Mouse (Mus musculus): ENCODE data around the gene Nppa. TPM values are rescaled to one million over a fixed set of nuclear protein-coding genes. Genes with fewer than 3 reads are reported as not detected.

Gene Nppa
- total and polyA plus RNA-seq, 2 experiments: not detected

DNA sequence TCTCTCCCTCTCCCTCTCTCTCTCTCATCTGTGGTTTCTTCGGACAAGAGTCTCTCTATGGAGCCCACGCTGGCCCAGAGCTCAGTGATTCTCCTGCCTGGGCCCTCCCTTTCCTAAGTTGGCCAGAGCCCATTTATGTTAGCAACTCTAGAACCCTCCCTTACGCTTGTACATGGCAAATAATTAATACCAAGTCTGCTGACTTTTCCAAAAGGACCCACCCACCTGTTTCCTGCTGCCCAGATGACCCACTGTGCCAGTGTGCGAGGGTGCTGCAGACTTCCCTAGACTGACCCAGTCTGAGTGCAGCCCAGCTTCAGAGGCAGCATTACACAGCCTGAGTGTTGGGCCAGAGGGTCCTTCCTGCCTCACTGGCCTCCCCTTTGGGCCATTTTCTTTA is 11.7 kb downstream of the Nppa start:
- 88% methylated on average over 4 of the region's 4 CpGs for WGBS
- Histone ChIP-seq H3K79me2 (ENCODE audit: control insufficient read depth, insufficient read depth, low read length) (no peaks in the 10 kb centered on the region), H3K27me3 (ENCODE audit: control insufficient read depth, insufficient read depth, low read length) (no peaks in the 10 kb centered on the region), H3K36me3 (ENCODE audit: control insufficient read depth, insufficient read depth, low read length) (peaks cover 6% of the 10 kb centered on the region; the same call in 1 of the 2 replicates), H3K4me3 (ENCODE audit: insufficient read depth, low read depth, low read length) (no peak overlapping the region), H3K27ac (replicated peaks; ENCODE audit: insufficient read depth, low read depth, low read length) (no peak overlapping the region), H3K4me1 (ENCODE audit: control insufficient read depth, insufficient read depth, low read length) (no peaks in the 10 kb centered on the region), H3K9ac (ENCODE audit: low read depth, low read length) (no peak overlapping the region)
- TF ChIP-seq POLR2A (IDR thresholded peaks at IDR 0.05; ENCODE audit: extremely low read depth, insufficient read depth, low read length) (no peak), CTCF (IDR thresholded peaks at IDR 0.05; ENCODE audit: low read depth, low read length) (no peak)
- DNase-seq (ENCODE audit: extremely low read depth, low read depth, low spot score): no peak

DNA sequence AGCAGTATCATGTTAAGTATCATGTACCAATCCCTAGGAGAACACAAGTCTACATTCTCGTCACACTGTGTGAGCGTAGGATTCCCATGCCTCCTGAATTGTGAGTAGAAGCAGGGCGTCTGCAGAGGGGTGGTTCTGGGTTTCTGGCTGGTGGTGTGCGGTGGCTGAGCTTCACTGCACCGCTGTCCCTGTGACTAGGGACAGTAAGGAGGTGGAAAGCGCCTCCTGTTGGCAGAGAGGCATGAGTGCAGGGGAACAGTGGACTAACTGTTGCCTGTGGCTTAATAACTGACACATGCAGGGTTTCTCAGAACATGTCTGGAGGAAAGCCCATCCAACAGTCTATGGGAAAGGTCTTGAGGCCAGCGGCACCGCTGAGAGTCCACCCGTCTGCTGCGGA is 14.9 kb downstream of the Nppa start:
- H3K27ac ChIP-seq (replicated peaks; ENCODE audit: insufficient read depth, low read depth, low read length): no peak overlapping the region
- no peaks in the 10 kb centered on the region for H3K4me1 ChIP-seq (ENCODE audit: control insufficient read depth, insufficient read depth, low read length)
- DNase-seq (ENCODE audit: extremely low read depth, low read depth, low spot score): no peak
- H3K9ac ChIP-seq (ENCODE audit: low read depth, low read length): no peak overlapping the region
- H3K79me2 ChIP-seq (ENCODE audit: control insufficient read depth, insufficient read depth, low read length): no peaks in the 10 kb centered on the region
- peaks cover 8% of the 10 kb centered on the region; the same call in 1 of the 2 replicates for H3K36me3 ChIP-seq (ENCODE audit: control insufficient read depth, insufficient read depth, low read length)
- 90% methylated on average over 10 of the region's 10 CpGs for WGBS
- peak; percentile 47 for TF ChIP-seq CTCF (IDR thresholded peaks at IDR 0.05; ENCODE audit: low read depth, low read length)
- no peak for TF ChIP-seq POLR2A (IDR thresholded peaks at IDR 0.05; ENCODE audit: extremely low read depth, insufficient read depth, low read length)
- H3K4me3 ChIP-seq (ENCODE audit: insufficient read depth, low read depth, low read length): no peak overlapping the region
- H3K27me3 ChIP-seq (ENCODE audit: control insufficient read depth, insufficient read depth, low read length): no peaks in the 10 kb centered on the region

DNA sequence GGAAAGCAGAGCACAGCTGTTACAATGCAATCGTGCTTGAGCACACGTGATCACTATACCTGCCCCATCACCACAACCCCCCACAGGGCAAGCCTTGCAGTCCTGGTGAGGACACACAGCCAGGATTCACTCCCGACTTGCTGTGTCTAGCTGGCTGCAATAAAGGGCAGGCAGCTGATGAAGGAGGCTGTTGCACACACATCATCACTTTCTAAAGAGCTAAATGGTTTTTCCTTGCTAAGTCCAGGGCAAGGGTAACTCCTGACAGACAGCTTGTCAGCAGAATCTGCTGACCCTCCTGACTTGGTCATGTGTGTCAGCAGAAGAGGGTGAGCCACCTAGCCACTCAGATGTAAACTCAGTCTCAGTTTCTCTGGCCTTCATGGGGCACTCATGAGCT is 16.5 kb downstream of the Nppa start:
- H3K27me3 ChIP-seq (ENCODE audit: control insufficient read depth, insufficient read depth, low read length): no peaks in the 10 kb centered on the region
- H3K36me3 ChIP-seq (ENCODE audit: control insufficient read depth, insufficient read depth, low read length): peaks cover 9% of the 10 kb centered on the region; the same call in 1 of the 2 replicates
- 76% methylated on average over 3 of the region's 3 CpGs for WGBS

DNA sequence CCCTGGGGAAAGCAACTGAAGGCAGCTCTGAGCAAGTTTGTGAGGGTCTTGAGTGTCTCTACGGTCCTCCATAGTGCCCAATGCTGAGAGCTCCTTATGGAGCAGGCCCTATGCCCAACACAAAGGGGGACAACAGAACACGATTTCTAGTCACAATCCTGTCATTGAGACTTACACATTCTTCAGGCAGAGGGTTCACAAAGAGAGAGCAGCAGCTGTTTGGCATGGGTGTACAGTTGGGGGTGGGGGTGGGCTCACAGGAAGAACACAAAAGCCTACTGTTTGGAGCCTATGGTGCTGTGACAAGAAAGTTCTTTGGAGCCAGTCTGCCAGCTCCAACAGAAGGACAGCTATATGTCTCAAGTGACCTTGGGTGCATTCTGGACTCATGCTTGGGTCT is 17.9 kb downstream of the Nppa start:
- 84% methylated on average over 2 of the region's 2 CpGs for WGBS
- Histone ChIP-seq H3K79me2 (ENCODE audit: control insufficient read depth, insufficient read depth, low read length) (no peaks in the 10 kb centered on the region), H3K36me3 (ENCODE audit: control insufficient read depth, insufficient read depth, low read length) (peaks cover 13% of the 10 kb centered on the region; the same call in 1 of the 2 replicates), H3K4me1 (ENCODE audit: control insufficient read depth, insufficient read depth, low read length) (no peaks in the 10 kb centered on the region), H3K9ac (ENCODE audit: low read depth, low read length) (no peak overlapping the region), H3K27ac (replicated peaks; ENCODE audit: insufficient read depth, low read depth, low read length) (no peak overlapping the region), H3K4me3 (ENCODE audit: insufficient read depth, low read depth, low read length) (no peak overlapping the region), H3K27me3 (ENCODE audit: control insufficient read depth, insufficient read depth, low read length) (no peaks in the 10 kb centered on the region)
- no peak for DNase-seq (ENCODE audit: extremely low read depth, low read depth, low spot score)
- TF ChIP-seq POLR2A (IDR thresholded peaks at IDR 0.05; ENCODE audit: extremely low read depth, insufficient read depth, low read length): no peak
- TF ChIP-seq CTCF (IDR thresholded peaks at IDR 0.05; ENCODE audit: low read depth, low read length): no peak

More for the DNA sequence above, 16.5 kb downstream of the Nppa start:
- Histone ChIP-seq H3K79me2 (ENCODE audit: control insufficient read depth, insufficient read depth, low read length) (no peaks in the 10 kb centered on the region), H3K27ac (replicated peaks; ENCODE audit: insufficient read depth, low read depth, low read length) (no peak overlapping the region), H3K9ac (ENCODE audit: low read depth, low read length) (no peak overlapping the region), H3K4me1 (ENCODE audit: control insufficient read depth, insufficient read depth, low read length) (no peaks in the 10 kb centered on the region), H3K4me3 (ENCODE audit: insufficient read depth, low read depth, low read length) (no peak overlapping the region)
- DNase-seq (ENCODE audit: extremely low read depth, low read depth, low spot score): no peak
- TF ChIP-seq POLR2A (IDR thresholded peaks at IDR 0.05; ENCODE audit: extremely low read depth, insufficient read depth, low read length): no peak
- TF ChIP-seq CTCF (IDR thresholded peaks at IDR 0.05; ENCODE audit: low read depth, low read length): no peak

DNA sequence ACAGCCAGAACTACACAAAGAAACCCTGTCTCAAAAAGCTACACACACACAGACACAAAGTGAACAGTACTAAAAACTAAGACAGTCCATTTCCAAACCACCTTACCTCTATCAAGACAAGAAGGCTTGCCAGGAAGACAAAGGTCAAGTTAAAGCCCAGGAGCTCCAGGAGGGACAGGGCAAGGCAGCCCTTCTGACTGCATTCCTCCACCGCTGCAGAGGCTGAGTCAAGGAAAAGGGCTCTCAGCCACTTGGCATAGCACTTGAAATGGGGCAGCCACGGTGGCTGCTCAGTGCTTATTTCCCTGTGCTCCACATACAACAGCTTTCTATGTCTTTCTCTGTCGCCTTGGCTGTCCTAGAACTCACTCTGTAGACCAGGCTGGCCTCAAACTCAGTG is 23.5 kb downstream of the Nppa start:
- WGBS: 93% methylated on average over 3 of the region's 3 CpGs

DNA sequence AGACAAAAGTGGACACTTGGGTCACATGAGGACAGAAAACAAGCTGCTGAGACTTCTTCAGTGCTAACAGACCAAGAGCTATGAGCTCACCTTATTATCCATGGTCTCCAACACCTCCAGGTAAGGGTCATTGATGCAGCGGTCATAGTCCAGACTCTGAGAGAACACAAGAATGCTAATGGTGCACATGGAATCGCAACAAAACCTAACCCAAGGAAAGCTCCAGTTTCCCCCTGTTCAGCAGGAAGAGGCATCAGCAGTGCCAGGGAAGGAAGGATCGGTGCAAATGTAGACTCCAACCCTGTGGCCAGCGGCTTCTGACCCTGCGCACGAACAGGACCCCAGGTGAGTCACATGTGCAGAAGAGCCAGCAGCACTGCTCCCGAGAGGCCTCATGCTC is 28.8 kb downstream of the Nppa start:
- no peak for DNase-seq (ENCODE audit: extremely low read depth, low read depth, low spot score)
- Histone ChIP-seq H3K27me3 (ENCODE audit: control insufficient read depth, insufficient read depth, low read length) (no peaks in the 10 kb centered on the region), H3K4me1 (ENCODE audit: control insufficient read depth, insufficient read depth, low read length) (no peaks in the 10 kb centered on the region), H3K36me3 (ENCODE audit: control insufficient read depth, insufficient read depth, low read length) (peaks cover 7% of the 10 kb centered on the region), H3K9ac (ENCODE audit: low read depth, low read length) (no peak overlapping the region), H3K27ac (replicated peaks; ENCODE audit: insufficient read depth, low read depth, low read length) (no peak overlapping the region), H3K79me2 (ENCODE audit: control insufficient read depth, insufficient read depth, low read length) (no peaks in the 10 kb centered on the region), H3K4me3 (ENCODE audit: insufficient read depth, low read depth, low read length) (no peak overlapping the region)
- TF ChIP-seq POLR2A (IDR thresholded peaks at IDR 0.05; ENCODE audit: extremely low read depth, insufficient read depth, low read length) (no peak), CTCF (IDR thresholded peaks at IDR 0.05; ENCODE audit: low read depth, low read length) (no peak)
- 96% methylated on average over 7 of the region's 7 CpGs for WGBS

More for the DNA sequence above, 23.5 kb downstream of the Nppa start:
- Histone ChIP-seq H3K4me3 (ENCODE audit: insufficient read depth, low read depth, low read length) (no peak overlapping the region), H3K9ac (ENCODE audit: low read depth, low read length) (no peak overlapping the region), H3K79me2 (ENCODE audit: control insufficient read depth, insufficient read depth, low read length) (no peaks in the 10 kb centered on the region), H3K4me1 (ENCODE audit: control insufficient read depth, insufficient read depth, low read length) (no peaks in the 10 kb centered on the region), H3K36me3 (ENCODE audit: control insufficient read depth, insufficient read depth, low read length) (peaks cover 11% of the 10 kb centered on the region), H3K27me3 (ENCODE audit: control insufficient read depth, insufficient read depth, low read length) (no peaks in the 10 kb centered on the region), H3K27ac (replicated peaks; ENCODE audit: insufficient read depth, low read depth, low read length) (no peak overlapping the region)
- TF ChIP-seq POLR2A (IDR thresholded peaks at IDR 0.05; ENCODE audit: extremely low read depth, insufficient read depth, low read length): no peak
- no peak for TF ChIP-seq CTCF (IDR thresholded peaks at IDR 0.05; ENCODE audit: low read depth, low read length)
- DNase-seq (ENCODE audit: extremely low read depth, low read depth, low spot score): no peak
